Mouse (Mus musculus) naive thymus-derived CD4-positive, alpha-beta T cell, adult 2 months (primary cell): ENCODE measurements around the gene Gm11114.

Experiments
- DNase-seq: peaks from one replicate; pipeline ENCODE4 v3.0.0-alpha.2; 2011; ENCODE audit warnings: low read depth

Gene Gm11114

GRCm38 (mm10) chr9:85357154-85357860 lies 44.7 kb downstream of the Gm11114 start:
- DNase-seq = no peak
